Mouse (Mus musculus): ENCODE measurements around the gene Gm45234. TPM values are rescaled to one million over a fixed set of nuclear protein-coding genes. Genes with fewer than 3 reads are reported as not detected.
A peak's percentile ranks its signal among the peaks of the same experiment; 100 is the strongest.

Gene Gm45234
- polyA plus RNA-seq, 1 experiment from 2014 or later: not detected

- peaks cover 14% of the 10 kb centered on the region for H3K4me1 ChIP-seq (ENCODE audit: control insufficient read depth, insufficient read depth, low read length)
- H3K27me3 ChIP-seq (ENCODE audit: control insufficient read depth, insufficient read depth, low read length): no peaks in the 10 kb centered on the region
- DNase-seq (ENCODE audit: low spot score): peak; percentile 98
- H3K36me3 ChIP-seq (ENCODE audit: control insufficient read depth, insufficient read depth, low read length): peaks cover 18% of the 10 kb centered on the region
- H3K4me3 ChIP-seq (ENCODE audit: low read depth, low read length): peak overlapping the region; percentile 49
- no peaks in the 10 kb centered on the region for H3K9me3 ChIP-seq (ENCODE audit: control insufficient read depth, low read length)
- peak; percentile 75 for ATAC-seq (ENCODE audit: insufficient read depth, low FRiP score, low TSS enrichment)
- H3K27ac ChIP-seq (ENCODE audit: low read depth, low read length): peak overlapping the region; percentile 89
- peak overlapping the region; percentile 74 for H3K9ac ChIP-seq (ENCODE audit: low read length)
- peak overlapping the region; percentile 88 for H3K4me2 ChIP-seq (ENCODE audit: low read depth)
- under 1% methylated on average over 83 of the region's 85 CpGs for WGBS
These were observed 10.1 kb downstream of the Gm45234 start for GRCm38 (mm10) chr6:124745490-124746295.

- H3K4me2 ChIP-seq (ENCODE audit: low read depth): peak overlapping the region; percentile 88; the same call in 1 of the 2 replicates
- H3K4me1 ChIP-seq (ENCODE audit: control insufficient read depth, insufficient read depth, low read length): peaks cover 14% of the 10 kb centered on the region
- H3K4me3 ChIP-seq (ENCODE audit: low read depth, low read length): peak overlapping the region; percentile 49; the same call in 1 of the 2 replicates
- DNase-seq (ENCODE audit: low spot score) (no peak), ATAC-seq (ENCODE audit: insufficient read depth, low FRiP score, low TSS enrichment) (0 out of 2 replicates have a peak, but pooled peaks have one; percentile 0)
- H3K27ac ChIP-seq (ENCODE audit: low read depth, low read length): peak overlapping the region; percentile 54
- 70% methylated on average over 26 of the region's 26 CpGs for WGBS
- peaks cover 18% of the 10 kb centered on the region for H3K36me3 ChIP-seq (ENCODE audit: control insufficient read depth, insufficient read depth, low read length)
- no peaks in the 10 kb centered on the region for H3K27me3 ChIP-seq (ENCODE audit: control insufficient read depth, insufficient read depth, low read length)
- H3K9me3 ChIP-seq (ENCODE audit: control insufficient read depth, low read length): no peaks in the 10 kb centered on the region
- H3K9ac ChIP-seq (ENCODE audit: low read length): no peak overlapping the region
These were observed 11.0 kb downstream of the Gm45234 start for GRCm38 (mm10) chr6:124744755-124745321.

GRCm38 (mm10) chr6:124743647-124744046 is 12.2 kb downstream of the Gm45234 start:
- H3K36me3 ChIP-seq (ENCODE audit: control insufficient read depth, insufficient read depth, low read length): peaks cover 12% of the 10 kb centered on the region
- WGBS: 91% methylated on average over 8 of the region's 8 CpGs

GRCm38 (mm10) chr6:124742839-124743514 is 12.8 kb downstream of the Gm45234 start:
- peaks cover 10% of the 10 kb centered on the region for H3K36me3 ChIP-seq (ENCODE audit: control insufficient read depth, insufficient read depth, low read length)
- H3K4me3 ChIP-seq (ENCODE audit: low read depth, low read length): no peak overlapping the region
- no peak overlapping the region for H3K4me2 ChIP-seq (ENCODE audit: low read depth)
- ATAC-seq (ENCODE audit: insufficient read depth, low FRiP score, low TSS enrichment): no peak
- H3K27ac ChIP-seq (ENCODE audit: low read depth, low read length): no peak overlapping the region
- H3K27me3 ChIP-seq (ENCODE audit: control insufficient read depth, insufficient read depth, low read length): no peaks in the 10 kb centered on the region
- H3K4me1 ChIP-seq (ENCODE audit: control insufficient read depth, insufficient read depth, low read length): peaks cover 19% of the 10 kb centered on the region
- DNase-seq (ENCODE audit: low spot score): no peak
- no peak overlapping the region for H3K9ac ChIP-seq (ENCODE audit: low read length)
- WGBS: 89% methylated on average over 15 of the region's 15 CpGs
- no peaks in the 10 kb centered on the region for H3K9me3 ChIP-seq (ENCODE audit: control insufficient read depth, low read length)

More at GRCm38 (mm10) chr6:124743647-124744046, 12.2 kb downstream of the Gm45234 start:
- Histone ChIP-seq H3K9ac (ENCODE audit: low read length) (no peak overlapping the region), H3K4me3 (ENCODE audit: low read depth, low read length) (no peak overlapping the region), H3K27ac (ENCODE audit: low read depth, low read length) (no peak overlapping the region), H3K27me3 (ENCODE audit: control insufficient read depth, insufficient read depth, low read length) (no peaks in the 10 kb centered on the region), H3K4me2 (ENCODE audit: low read depth) (no peak overlapping the region), H3K9me3 (ENCODE audit: control insufficient read depth, low read length) (no peaks in the 10 kb centered on the region), H3K4me1 (ENCODE audit: control insufficient read depth, insufficient read depth, low read length) (peaks cover 19% of the 10 kb centered on the region)
- no peak for ATAC-seq (ENCODE audit: insufficient read depth, low FRiP score, low TSS enrichment)
- no peak for DNase-seq (ENCODE audit: low spot score)

DNA sequence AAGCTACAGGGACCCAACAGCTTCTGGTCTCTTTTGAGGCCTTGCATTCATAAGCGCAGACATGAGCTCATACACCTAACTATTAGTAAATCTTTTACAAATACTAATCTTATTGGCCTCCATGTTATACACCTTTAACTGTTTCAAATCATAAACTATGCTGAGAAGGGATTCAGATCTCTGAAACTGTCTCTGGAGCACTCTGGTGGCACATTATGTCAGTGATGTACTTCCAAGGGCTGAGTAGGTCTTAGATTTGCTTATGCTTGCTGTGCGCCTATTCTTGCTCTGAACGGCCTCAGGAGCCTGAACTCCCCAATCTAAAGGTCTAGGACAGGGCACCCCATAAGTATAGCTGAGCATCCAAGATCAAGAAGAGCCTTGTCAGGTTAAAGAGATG is 14.0 kb downstream of the Gm45234 start:
- peaks cover 19% of the 10 kb centered on the region for H3K4me1 ChIP-seq (ENCODE audit: control insufficient read depth, insufficient read depth, low read length)
- WGBS: 78% methylated on average over 3 of the region's 3 CpGs
- no peak for ATAC-seq (ENCODE audit: insufficient read depth, low FRiP score, low TSS enrichment)

DNA sequence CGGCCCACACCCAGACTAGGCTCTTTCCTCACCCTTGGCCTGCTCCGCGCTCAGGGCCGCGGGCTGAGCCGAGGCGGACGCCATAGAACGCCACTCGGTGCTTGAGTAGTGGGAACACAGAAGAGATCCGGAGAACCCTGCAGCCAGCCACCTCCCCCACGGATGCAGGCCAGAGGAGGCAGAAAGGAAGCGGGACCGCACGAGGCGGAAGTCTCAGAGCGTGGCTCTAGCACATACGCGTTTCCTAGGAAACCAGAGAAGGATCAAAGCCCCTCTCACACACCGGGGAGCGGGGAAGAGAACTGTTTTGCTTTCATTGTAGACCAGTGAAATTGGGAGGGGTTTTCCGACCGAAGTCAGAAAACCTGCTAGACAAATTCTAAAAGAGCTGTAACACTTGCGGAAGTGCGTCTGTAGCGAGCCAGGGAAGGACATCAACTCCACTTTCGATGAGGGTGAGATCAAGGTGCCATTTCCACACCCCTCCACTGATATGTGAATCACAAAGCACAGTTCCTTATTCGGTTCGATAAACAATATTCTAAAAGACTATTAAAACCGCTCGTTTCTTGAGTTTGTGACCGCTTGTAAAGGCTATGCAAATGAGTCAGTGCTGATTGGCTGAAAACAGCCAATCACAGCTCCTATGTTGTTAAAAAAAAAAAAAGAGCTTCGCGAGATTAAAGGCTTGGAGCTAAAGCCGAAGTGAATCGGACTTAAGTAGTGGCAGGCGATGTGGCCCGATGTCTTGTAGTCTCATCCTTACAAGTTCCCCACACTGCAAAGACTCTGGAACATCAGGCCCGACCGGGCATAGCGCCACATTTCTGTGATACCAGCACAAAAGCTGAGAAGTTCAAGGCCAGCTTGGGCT is 14.7 kb downstream of the Gm45234 start, which contains the start of gene Grcc10:
TSS of gene Grcc10 (minus strand) at position 487 of the 874 bp plus-strand sequence.
- H3K4me1 ChIP-seq (ENCODE audit: control insufficient read depth, insufficient read depth, low read length): peaks cover 11% of the 10 kb centered on the region
- H3K4me3 ChIP-seq (ENCODE audit: low read depth, low read length): peak within 1 kb of the TSS; percentile 58
- H3K9ac ChIP-seq (ENCODE audit: low read length): peak within 1 kb of the TSS; percentile 89
- whole genome bisulfite sequencing: under 1% methylated on average over 40 of the region's 41 CpGs
- peak; percentile 90 for DNase-seq (ENCODE audit: low spot score)
- 0 out of 2 replicates have a peak, but pooled peaks cover 4% of the 10 kb centered on the region for H3K36me3 ChIP-seq (ENCODE audit: control insufficient read depth, insufficient read depth, low read length)
- ATAC-seq (ENCODE audit: insufficient read depth, low FRiP score, low TSS enrichment): peak; percentile 79
- no peaks in the 10 kb centered on the region for H3K27me3 ChIP-seq (ENCODE audit: control insufficient read depth, insufficient read depth, low read length)
- H3K27ac ChIP-seq (ENCODE audit: low read depth, low read length): peak within 1 kb of the TSS; percentile 99
- no peaks in the 10 kb centered on the region for H3K9me3 ChIP-seq (ENCODE audit: control insufficient read depth, low read length)
- H3K4me2 ChIP-seq (ENCODE audit: low read depth): peak within 1 kb of the TSS; percentile 77

More for the DNA sequence above, 14.0 kb downstream of the Gm45234 start:
- H3K27ac ChIP-seq (ENCODE audit: low read depth, low read length): peak overlapping the region; percentile 99
- H3K4me3 ChIP-seq (ENCODE audit: low read depth, low read length): peak overlapping the region; percentile 58; the same call in 1 of the 2 replicates
- no peaks in the 10 kb centered on the region for H3K27me3 ChIP-seq (ENCODE audit: control insufficient read depth, insufficient read depth, low read length)
- H3K9ac ChIP-seq (ENCODE audit: low read length): peak overlapping the region; percentile 89; the same call in 1 of the 2 replicates
- H3K9me3 ChIP-seq (ENCODE audit: control insufficient read depth, low read length): no peaks in the 10 kb centered on the region
- DNase-seq (ENCODE audit: low spot score): no peak
- H3K36me3 ChIP-seq (ENCODE audit: control insufficient read depth, insufficient read depth, low read length): peaks cover 4% of the 10 kb centered on the region; the same call in 1 of the 2 replicates
- peak overlapping the region; percentile 77 for H3K4me2 ChIP-seq (ENCODE audit: low read depth)

DNA sequence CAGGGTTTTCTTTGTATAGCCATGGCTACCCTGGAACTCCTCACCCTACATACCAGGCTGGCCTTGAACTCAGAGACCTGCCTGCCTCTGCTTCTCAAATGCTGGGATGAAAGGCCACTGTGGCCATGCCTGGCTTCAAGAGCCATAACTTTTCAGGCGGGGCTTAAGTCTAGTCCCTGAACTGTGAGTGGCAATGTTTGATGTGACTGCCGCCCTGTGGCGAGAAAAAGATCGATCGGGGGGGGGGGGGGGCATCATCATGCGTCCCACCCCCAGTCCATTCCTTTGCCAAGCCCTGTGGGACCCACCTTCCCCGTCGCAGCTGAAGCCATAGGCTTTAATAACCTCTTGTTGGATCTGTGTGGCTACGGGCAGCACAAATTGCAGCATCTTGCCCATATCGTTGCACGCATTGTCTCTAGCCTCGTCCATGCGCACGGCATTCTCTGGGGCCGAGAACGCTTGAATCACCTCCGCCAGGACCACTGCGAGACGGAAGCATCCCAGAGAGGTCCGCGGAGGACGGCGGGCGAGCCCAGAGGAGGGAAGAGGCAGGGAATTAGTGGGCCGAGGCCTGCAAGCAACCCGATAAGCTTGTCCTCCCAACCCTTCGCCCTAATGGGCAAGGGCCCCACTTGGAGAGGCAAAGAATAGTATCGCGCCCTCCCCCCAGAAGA is 15.5 kb downstream of the Gm45234 start:
- peak overlapping the region; percentile 89 for H3K9ac ChIP-seq (ENCODE audit: low read length)
- DNase-seq (ENCODE audit: low spot score) (peak; percentile 74), ATAC-seq (ENCODE audit: insufficient read depth, low FRiP score, low TSS enrichment) (peak; percentile 1; the same call in 1 of the 2 replicates)
- peak overlapping the region; percentile 99 for H3K27ac ChIP-seq (ENCODE audit: low read depth, low read length)
- peaks cover 9% of the 10 kb centered on the region; the same call in 1 of the 2 replicates for H3K4me1 ChIP-seq (ENCODE audit: control insufficient read depth, insufficient read depth, low read length)
- 0 out of 2 replicates have a peak, but pooled peaks cover 4% of the 10 kb centered on the region for H3K36me3 ChIP-seq (ENCODE audit: control insufficient read depth, insufficient read depth, low read length)
- H3K27me3 ChIP-seq (ENCODE audit: control insufficient read depth, insufficient read depth, low read length): no peaks in the 10 kb centered on the region
- WGBS: under 1% methylated on average over 29 of the region's 29 CpGs
- H3K4me3 ChIP-seq (ENCODE audit: low read depth, low read length): peak overlapping the region; percentile 58
- H3K4me2 ChIP-seq (ENCODE audit: low read depth): peak overlapping the region; percentile 77
- no peaks in the 10 kb centered on the region for H3K9me3 ChIP-seq (ENCODE audit: control insufficient read depth, low read length)

All from neural tube, embryonic 11.5 days (tissue).